Mouse (Mus musculus) spleen, adult 18-20 months (tissue): Measurements from ENCODE around the gene Pitpnm1.

Experiments used
- DNase-seq, 2 experiments: peaks; one replicate each; pipeline ENCODE4 v3.0.0; 2022; ENCODE audit warnings: mixed read lengths in 2 of 2

Gene Pitpnm1

GRCm38 (mm10) chr19:4096642-4097440, 3.0 kb upstream of the Pitpnm1 start, which contains the start of gene Cdk2ap2:
Gene Cdk2ap2, plus strand, starts transcription at chr19:4097182.
- peak; percentile 99 for DNase-seq

GRCm38 (mm10) chr19:4097441-4097825, 2.4 kb upstream of the Pitpnm1 start:
- DNase-seq, result no peak

- DNase-seq, result no peak
Measured at GRCm38 (mm10) chr19:4098426-4098825, 1.4 kb upstream of the Pitpnm1 start.

- peak; percentile 84 to 96 for DNase-seq
Measured at GRCm38 (mm10) chr19:4099056-4099455, 742 bp upstream of the Pitpnm1 start.

- no peak for DNase-seq
Measured at GRCm38 (mm10) chr19:4100718-4101261, 992 bp downstream of the Pitpnm1 start.

GRCm38 (mm10) chr19:4101466-4101865, 1.7 kb downstream of the Pitpnm1 start:
- no peak for DNase-seq

- DNase-seq, result no peak
Measured at GRCm38 (mm10) chr19:4102049-4102448, 2.3 kb downstream of the Pitpnm1 start.

GRCm38 (mm10) chr19:4102626-4103025, 2.8 kb downstream of the Pitpnm1 start:
- DNase-seq, result no peak

GRCm38 (mm10) chr19:4103294-4103693, 3.5 kb downstream of the Pitpnm1 start:
- DNase-seq, result no peak

GRCm38 (mm10) chr19:4103792-4104191, 4.0 kb downstream of the Pitpnm1 start:
- DNase-seq, result no peak

GRCm38 (mm10) chr19:4104675-4105194, 4.9 kb downstream of the Pitpnm1 start:
- DNase-seq, result no peak

- DNase-seq, result no peak
Measured at GRCm38 (mm10) chr19:4106654-4107053, 6.9 kb downstream of the Pitpnm1 start.

- DNase-seq, result no peak
Measured at GRCm38 (mm10) chr19:4108535-4108934, 8.7 kb downstream of the Pitpnm1 start.

- no peak for DNase-seq
Measured at GRCm38 (mm10) chr19:4112063-4112960, 12.5 kb downstream of the Pitpnm1 start.

- peak; percentile 36 to 51 for DNase-seq
Measured at GRCm38 (mm10) chr19:4113186-4113805, 13.5 kb downstream of the Pitpnm1 start.

- peak; percentile 57 to 70 for DNase-seq
Measured at GRCm38 (mm10) chr19:4113806-4114230, 14.0 kb downstream of the Pitpnm1 start.

GRCm38 (mm10) chr19:4114551-4114950, 14.8 kb downstream of the Pitpnm1 start:
- DNase-seq, result no peak

GRCm38 (mm10) chr19:4115144-4115543, 15.3 kb downstream of the Pitpnm1 start:
- DNase-seq, result no peak

GRCm38 (mm10) chr19:4115816-4116215, 16.0 kb downstream of the Pitpnm1 start:
- DNase-seq, result no peak

GRCm38 (mm10) chr19:4117006-4117405, 17.2 kb downstream of the Pitpnm1 start:
- no peak for DNase-seq

GRCm38 (mm10) chr19:4118350-4118749, 18.6 kb downstream of the Pitpnm1 start:
- DNase-seq, result no peak

GRCm38 (mm10) chr19:4119716-4120487, 20.1 kb downstream of the Pitpnm1 start:
- no peak for DNase-seq
